Mouse (Mus musculus): ENCODE measurements around the gene Mrpl49.

DNA sequence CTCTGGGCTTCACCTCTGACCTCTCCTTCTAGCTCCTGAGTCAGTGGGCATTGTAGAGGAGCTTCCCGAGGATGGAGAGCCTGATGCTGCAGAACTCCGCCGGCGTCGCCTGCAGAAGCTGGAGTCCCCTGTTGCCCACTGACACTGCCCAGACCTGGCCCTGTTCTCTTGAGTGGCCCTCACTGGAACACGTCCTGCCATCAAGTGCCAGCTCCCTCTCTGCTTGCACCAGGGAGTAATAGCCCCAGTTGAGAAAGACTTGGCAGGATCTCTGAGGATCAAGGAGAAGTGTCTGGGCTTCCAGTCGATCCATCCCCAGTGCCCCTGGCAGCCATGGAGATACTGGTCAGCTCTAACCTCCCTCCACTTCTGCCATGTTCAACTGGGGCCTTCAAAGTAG lies 5.1 kb downstream of the Mrpl49 start:
- TF ChIP-seq GATA1 (IDR thresholded peaks at IDR 0.05; ENCODE audit: borderline replicate concordance, low read length), result no peak
- TF ChIP-seq CTCF (IDR thresholded peaks at IDR 0.05; ENCODE audit: low read depth, low read length), result no peak
- no peak for TF ChIP-seq TAL1 (conservative IDR thresholded peaks at IDR 0.05; ENCODE audit: low read depth, low read length)
